Mouse (Mus musculus) liver, adult (tissue): Measurements from ENCODE around the gene Qpctl.

Source experiments
- GATA4 ChIP-seq: IDR thresholded peaks from 2 replicates; pipeline ENCODE4 v1.6.1; 2014; ENCODE audit warnings: mild to moderate bottlenecking, low read length; ENCODE audit not compliant: insufficient replicate concordance

Gene Qpctl

GRCm38 (mm10) chr7:19092381-19093173, 56.5 kb downstream of the Qpctl start:
- TF ChIP-seq GATA4: no peak

DNA sequence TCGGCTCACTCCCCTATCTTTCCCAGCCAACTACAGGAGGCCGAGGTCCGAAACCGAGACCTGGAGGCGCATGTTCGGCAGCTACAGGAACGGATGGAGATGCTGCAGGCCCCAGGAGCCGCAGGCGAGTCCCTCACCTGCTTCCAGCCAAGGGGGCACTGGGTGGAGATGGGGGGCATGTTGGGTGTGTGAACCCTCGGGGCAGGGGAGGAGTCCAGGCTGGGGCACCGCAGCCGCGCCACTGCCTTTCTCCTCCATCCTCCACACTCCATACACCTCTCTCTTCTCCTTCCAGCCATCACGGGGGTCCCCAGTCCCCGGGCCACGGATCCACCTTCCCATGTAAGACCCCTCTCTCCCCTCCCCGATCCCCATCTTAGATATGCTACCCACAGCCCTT, 57.2 kb downstream of the Qpctl start:
- no peak for TF ChIP-seq GATA4
